In the genomic region with DNA sequence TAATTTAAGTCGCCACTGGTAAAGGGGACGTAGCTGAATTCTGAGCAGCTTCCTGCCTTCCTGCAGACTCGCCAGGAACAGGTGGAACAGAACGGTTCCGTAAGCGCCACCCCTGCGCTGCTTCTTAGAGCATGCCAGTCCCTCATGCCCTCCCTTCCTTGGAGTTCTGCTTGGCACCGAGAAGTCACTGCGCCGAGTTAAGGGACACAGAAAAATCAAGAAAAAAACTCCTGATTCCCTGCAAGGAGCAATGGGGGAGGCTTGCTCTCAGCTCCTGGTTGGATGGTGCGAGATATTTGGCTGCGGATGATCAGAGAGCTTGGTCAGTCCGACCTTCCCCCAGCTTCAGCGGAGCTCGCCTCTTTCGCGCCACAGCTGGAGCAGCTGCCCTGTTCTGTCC, we compare ENCODE assay signal across 9 mouse cellular contexts. TPM values are rescaled to one million over a fixed set of nuclear protein-coding genes. Genes with fewer than 3 reads are reported as not detected.
DNase-seq lines count a peak whose midpoint lies in the region; ATAC-seq and TF ChIP-seq lines count a peak whose summit lies in the region.
"Had no signal": no experiment of that assay in that cellular context is flagged by ENCODE, and none has a peak within 500 bp of the region (broad histone marks: within the 10 kb centered on the region; RNA-seq: fewer than 3 reads in every experiment).

No protein-coding gene starts in this region.

- no peak for TF ChIP-seq CTCF in kidney, postnatal 0 days (IDR thresholded peaks at IDR 0.05; ENCODE audit: low read depth)

- H3K9me3 ChIP-seq in kidney, postnatal 0 days (replicated peaks; ENCODE audit: low read length) = no peaks in the 10 kb centered on the region
- no peaks in the 10 kb centered on the region for H3K9me3 ChIP-seq in hindbrain, embryonic 12.5 days (replicated peaks)
- H3K9me3 ChIP-seq in neural tube, embryonic 15.5 days (replicated peaks) = no peaks in the 10 kb centered on the region

- H3K36me3 ChIP-seq in kidney, postnatal 0 days (ENCODE audit: insufficient read depth, low read length) = no peaks in the 10 kb centered on the region
- no peaks in the 10 kb centered on the region for H3K36me3 ChIP-seq in hindbrain, embryonic 12.5 days
- H3K36me3 ChIP-seq in neural tube, embryonic 15.5 days = no peaks in the 10 kb centered on the region

- no peaks in the 10 kb centered on the region for H3K4me1 ChIP-seq in kidney, postnatal 0 days (replicated peaks; ENCODE audit: insufficient read depth, low read length)
- peaks cover 4% of the 10 kb centered on the region; the same call in 1 of the 2 replicates for H3K4me1 ChIP-seq in hindbrain, embryonic 12.5 days
- peaks cover 10% of the 10 kb centered on the region for H3K4me1 ChIP-seq in neural tube, embryonic 15.5 days

- DNase-seq in kidney, postnatal 0 days (ENCODE audit: low spot score) = no peak
- no peak for DNase-seq in kidney, adult 11 months
- peak; percentile 76 to 77 for DNase-seq in cerebellum, postnatal 10 days
- DNase-seq in adrenal gland, adult 2 months = no peak
- no peak for DNase-seq in spleen, postnatal 10 days (ENCODE audit: low spot score in 2 of 2)
- no peak for DNase-seq in adipocyte (ENCODE audit: low spot score)
- DNase-seq: lung, postnatal 10 days had no signal

- H3K9ac ChIP-seq in kidney, postnatal 0 days (ENCODE audit: low read depth, low read length) = no peak overlapping the region
- no peak overlapping the region for H3K9ac ChIP-seq in hindbrain, embryonic 12.5 days
- peak overlapping the region; percentile 23 for H3K9ac ChIP-seq in neural tube, embryonic 15.5 days (replicated peaks)

- no peak for ATAC-seq in kidney, postnatal 0 days (replicated peaks; ENCODE audit: low FRiP score, low read depth)
- no peak for ATAC-seq in hindbrain, embryonic 12.5 days (ENCODE audit: low FRiP score)
- no peak for ATAC-seq in neural tube, embryonic 15.5 days (ENCODE audit: low FRiP score)

- H3K4me2 ChIP-seq in kidney, postnatal 0 days (ENCODE audit: low read length) = 0 out of 2 replicates have a peak overlapping the region, but pooled peaks have one; percentile 10
- peak overlapping the region; percentile 29 for H3K4me2 ChIP-seq in hindbrain, embryonic 12.5 days (replicated peaks)
- H3K4me2 ChIP-seq in neural tube, embryonic 15.5 days = peak overlapping the region; percentile 58

- H3K27me3 ChIP-seq in kidney, postnatal 0 days (ENCODE audit: insufficient read depth, low read length) = no peaks in the 10 kb centered on the region
- peaks cover 36% of the 10 kb centered on the region for H3K27me3 ChIP-seq in hindbrain, embryonic 12.5 days
- H3K27me3 ChIP-seq in neural tube, embryonic 15.5 days (replicated peaks) = peaks cover 28% of the 10 kb centered on the region

- WGBS in kidney, postnatal 0 days = 8% methylated on average over 17 of the region's 17 CpGs
- WGBS in hindbrain, embryonic 12.5 days = 9% methylated on average over 17 of the region's 17 CpGs
- 7% methylated on average over 17 of the region's 17 CpGs for WGBS in neural tube, embryonic 15.5 days

- H3K4me3 ChIP-seq in kidney, postnatal 0 days (replicated peaks; ENCODE audit: low read depth, low read length) = no peak overlapping the region
- 0 out of 2 replicates have a peak overlapping the region, but pooled peaks have one; percentile 8 for H3K4me3 ChIP-seq in hindbrain, embryonic 12.5 days
- peak overlapping the region; percentile 29 for H3K4me3 ChIP-seq in neural tube, embryonic 15.5 days (replicated peaks)

- H3K27ac ChIP-seq in kidney, postnatal 0 days = no peak overlapping the region
- no peak overlapping the region for H3K27ac ChIP-seq in hindbrain, embryonic 12.5 days
- no peak overlapping the region for H3K27ac ChIP-seq in neural tube, embryonic 15.5 days (replicated peaks)

RNA-seq across cellular contexts. Expression of a gene that starts 49.7 kb away (rescaled TPM):
- 4.3 and 6.6 TPM in 2 replicates for polyA plus RNA-seq in kidney, postnatal 0 days (2015; fragmentation: Nextera tagmentation; extraction: Ambion mirVana)
- polyA plus RNA-seq in hindbrain, embryonic 12.5 days (2016; fragmentation: Nextera tagmentation; extraction: Ambion mirVana) = 13.3 and 16.1 TPM in 2 replicates
- 18.3 and 23.6 TPM in 2 replicates for polyA plus RNA-seq in neural tube, embryonic 15.5 days (2015; fragmentation: Nextera tagmentation; extraction: Ambion mirVana)
- total RNA-seq in adrenal gland, adult 2 months (2021) = 1 to 10 TPM; 5.6 to 7.8 TPM
- polyA plus RNA-seq in adrenal gland, adult 2 months (2012; rRNA removed) = 28.8 and 41.6 TPM in 2 replicates

Comparison
In these comparisons a context has a peak if more than half of its experiments do, and no peak if none do; other contexts are left out.
1. DNase-seq: peak in cerebellum, postnatal 10 days (2 of 2); none in kidney, postnatal 0 days (single experiment), kidney, adult 11 months (single experiment), adrenal gland, adult 2 months (single experiment), spleen, postnatal 10 days (0 of 2) and adipocyte (single experiment).
2. Peak in every context shown above with its lines, with median percentiles within 50 percentile points of each other: H3K4me2 ChIP-seq.